Mouse (Mus musculus) myocyte (in vitro differentiated cells): Measurements from ENCODE around the gene Pax2.

Source experiments
- CEBPB ChIP-seq: IDR thresholded peaks from 2 replicates; pipeline ENCODE4 v1.6.1; 2011; ENCODE audit warnings: mild to moderate bottlenecking, moderate library complexity; ENCODE audit not compliant: poor library complexity, insufficient read depth, severe bottlenecking
- E2F4 ChIP-seq: IDR thresholded peaks from one replicate; pipeline ENCODE4 v1.6.1; 2011; ENCODE audit warnings: mild to moderate bottlenecking, control low read depth, moderate library complexity; ENCODE audit not compliant: insufficient read depth
- MAX ChIP-seq: IDR thresholded peaks from one replicate; pipeline ENCODE4 v1.6.1; 2011; ENCODE audit warnings: low read depth, mild to moderate bottlenecking, control low read depth
- MYOD1 ChIP-seq, 3 experiments: IDR thresholded peaks; one replicate each; pipeline ENCODE4 v1.6.1; 2011; ENCODE audit warnings: control low read depth in 2 of 3, low read depth in 2 of 3, mild to moderate bottlenecking in 2 of 3, moderate library complexity in 1 of 3; ENCODE audit not compliant: insufficient read length in 2 of 3, control insufficient read depth in 1 of 3
- POLR2A ChIP-seq: IDR thresholded peaks from one replicate; pipeline ENCODE4 v1.6.1; 2011; ENCODE audit warnings: low read depth, mild to moderate bottlenecking, control low read depth, moderate library complexity; ENCODE audit not compliant: insufficient read length
- POLR2AphosphoS2 ChIP-seq: IDR thresholded peaks from one replicate; pipeline ENCODE4 v1.6.1; 2011; ENCODE audit warnings: low read depth, control low read depth; ENCODE audit not compliant: insufficient read length
- SRF ChIP-seq: IDR thresholded peaks from one replicate; pipeline ENCODE4 v1.6.1; 2011; ENCODE audit warnings: low read depth; ENCODE audit not compliant: control insufficient read depth, insufficient read length
- TCF12 ChIP-seq: IDR thresholded peaks from one replicate; pipeline ENCODE4 v1.6.1; 2011; ENCODE audit warnings: mild to moderate bottlenecking, control low read depth; ENCODE audit not compliant: poor library complexity, insufficient read depth, severe bottlenecking
- USF1 ChIP-seq: IDR thresholded peaks from one replicate; pipeline ENCODE4 v1.6.1; 2011; ENCODE audit warnings: low read depth, mild to moderate bottlenecking, control low read depth, moderate library complexity

- TF ChIP-seq POLR2A, result no peak
- TF ChIP-seq MAX, result no peak
- no peak for TF ChIP-seq POLR2AphosphoS2
- no peak for TF ChIP-seq USF1
- TF ChIP-seq CEBPB, result no peak
- TF ChIP-seq TCF12, result no peak
- no peak for TF ChIP-seq MYOD1 (IDR thresholded peaks at IDR 0.05; ENCODE audit: control insufficient read depth in 1 of 3, insufficient read length in 2 of 3, low read depth in 2 of 3)
- no peak for TF ChIP-seq SRF
- no peak for TF ChIP-seq E2F4
Observed at GRCm38 (mm10) chr19:44835042-44835930, 79.4 kb downstream of the Pax2 start.
